Mouse (Mus musculus) 3134 (cell line): ENCODE measurements around the gene Uqcrc2.

Experiments used
- DNase-seq: peaks from one replicate; pipeline ENCODE4 v3.0.0-alpha.2; 2011; ENCODE audit warnings: low spot score; ENCODE audit not compliant: insufficient read length; ENCODE audit errors: extremely low read depth

Gene Uqcrc2

DNA sequence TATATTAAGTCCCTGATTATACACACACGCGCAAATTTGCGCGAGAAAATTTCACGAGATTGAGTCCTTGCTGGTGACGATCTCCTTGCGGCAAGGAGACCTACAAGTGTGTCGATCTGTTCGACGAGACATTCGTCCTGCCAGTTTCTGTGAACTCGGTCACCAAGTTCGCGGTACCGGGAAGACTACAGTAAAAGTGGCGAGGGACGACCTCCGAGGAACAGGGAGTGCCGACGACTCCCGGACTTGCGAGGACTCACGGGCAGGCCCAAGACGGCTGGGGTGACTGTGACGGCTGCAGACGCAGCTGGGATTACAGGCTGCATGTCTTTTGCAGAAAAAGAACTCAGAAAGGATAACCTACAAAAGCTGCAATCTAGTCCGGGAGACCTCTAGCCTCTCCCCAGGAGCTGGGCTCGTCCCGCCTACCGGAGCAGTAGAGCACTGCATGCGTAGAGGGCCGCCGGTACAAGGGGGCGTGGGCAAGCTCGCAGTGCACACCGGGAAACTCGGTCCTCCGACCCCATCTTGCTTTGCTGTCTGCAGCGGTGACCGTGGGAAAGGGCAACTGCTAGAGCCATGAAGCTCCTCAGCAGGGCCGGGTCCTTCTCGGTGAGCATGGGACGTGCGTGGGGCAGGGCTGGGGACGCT is at the start of gene Uqcrc2:
Uqcrc2 (plus strand) TSS at position 466 of the 651 bp plus-strand sequence.
- peak; percentile 89 for DNase-seq

DNA sequence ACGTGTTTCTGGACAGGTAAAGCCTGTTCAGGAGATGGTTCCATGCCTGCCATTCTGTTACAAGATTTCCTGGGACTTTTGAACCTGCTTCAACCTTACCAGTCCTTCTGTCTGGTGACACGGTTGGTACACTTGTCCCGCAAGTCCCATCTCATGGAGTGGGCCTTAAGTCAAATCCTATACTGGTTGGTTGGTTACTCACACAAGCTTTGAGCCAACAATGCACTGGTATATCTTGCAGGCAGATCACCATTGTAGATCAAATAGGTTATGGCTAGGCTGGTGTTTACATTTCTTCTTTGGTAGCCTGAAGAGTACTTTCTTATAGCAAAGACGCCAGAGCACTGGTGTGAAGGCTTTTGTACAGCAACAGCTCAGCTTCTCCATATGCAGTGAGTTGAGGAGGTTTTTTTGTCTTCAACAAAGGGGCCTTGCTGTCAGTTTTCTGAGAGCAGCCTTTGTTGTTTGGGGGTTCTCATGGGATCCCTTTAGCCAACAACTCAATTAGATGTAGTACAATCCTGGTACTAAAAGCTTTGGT is 37.7 kb upstream of the Uqcrc2 start:
- DNase-seq = no peak

- DNase-seq = no peak
Measured at GRCm38 (mm10) chr7:120597744-120598243, 37.2 kb upstream of the Uqcrc2 start.

DNA sequence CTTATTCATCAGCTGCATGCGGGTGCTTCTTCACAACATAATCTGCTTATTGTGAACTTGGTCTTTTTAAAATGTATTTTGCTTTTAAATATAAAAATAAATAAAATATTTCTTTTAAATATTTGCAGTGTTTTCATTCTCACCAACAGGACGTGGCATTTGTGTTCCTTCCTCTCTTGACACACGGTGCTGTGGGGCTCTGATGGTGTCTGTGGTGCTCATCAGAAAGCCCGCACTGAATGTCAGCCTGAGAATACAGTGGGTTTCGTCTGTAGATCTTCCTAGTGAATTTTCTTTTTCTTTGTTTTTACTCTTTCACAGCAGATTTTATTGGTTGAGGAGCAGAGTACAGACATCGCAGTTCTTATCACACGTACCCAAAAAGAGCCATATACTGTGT is 36.6 kb upstream of the Uqcrc2 start:
- no peak for DNase-seq

- no peak for DNase-seq
Measured at GRCm38 (mm10) chr7:120620075-120620771, 14.8 kb upstream of the Uqcrc2 start.

DNA sequence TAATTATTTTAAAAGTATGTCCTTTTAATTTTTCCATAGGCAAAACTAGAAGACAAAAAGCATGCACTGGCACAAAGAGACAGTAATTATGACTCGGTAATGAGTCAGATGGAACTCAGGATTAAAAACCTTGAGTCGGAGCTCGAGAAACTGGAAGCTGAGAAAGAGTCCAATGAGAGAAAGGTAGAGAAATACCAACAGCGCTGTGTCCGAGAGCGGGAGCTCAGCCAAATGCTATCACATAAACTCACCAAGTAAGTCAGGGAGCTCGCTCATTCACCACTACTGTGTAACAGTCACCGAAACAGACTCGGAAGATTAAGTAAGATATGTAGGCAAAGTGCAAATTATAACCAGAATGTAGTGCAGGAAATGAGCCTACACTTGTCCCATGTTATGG is 14.1 kb upstream of the Uqcrc2 start:
- DNase-seq = peak; percentile 30

DNA sequence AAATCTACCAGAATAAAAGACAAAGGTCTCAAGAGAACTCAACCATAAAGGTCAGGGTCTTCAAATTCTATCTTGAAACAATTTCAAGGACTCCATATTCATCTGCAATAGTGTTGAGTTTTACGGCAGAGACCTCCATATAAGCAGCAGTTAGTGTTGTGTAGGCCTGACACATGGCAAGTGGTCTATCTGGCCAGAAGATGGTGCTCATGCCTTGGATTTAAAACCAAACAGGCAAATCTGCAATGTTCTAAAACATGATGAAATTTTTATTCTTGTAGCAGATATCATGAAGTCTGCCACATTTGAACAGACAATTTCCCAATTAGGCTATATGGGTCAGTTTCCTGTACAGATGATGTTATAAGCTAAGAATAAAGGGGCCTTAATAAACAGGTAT is 2.5 kb upstream of the Uqcrc2 start:
- no peak for DNase-seq

DNA sequence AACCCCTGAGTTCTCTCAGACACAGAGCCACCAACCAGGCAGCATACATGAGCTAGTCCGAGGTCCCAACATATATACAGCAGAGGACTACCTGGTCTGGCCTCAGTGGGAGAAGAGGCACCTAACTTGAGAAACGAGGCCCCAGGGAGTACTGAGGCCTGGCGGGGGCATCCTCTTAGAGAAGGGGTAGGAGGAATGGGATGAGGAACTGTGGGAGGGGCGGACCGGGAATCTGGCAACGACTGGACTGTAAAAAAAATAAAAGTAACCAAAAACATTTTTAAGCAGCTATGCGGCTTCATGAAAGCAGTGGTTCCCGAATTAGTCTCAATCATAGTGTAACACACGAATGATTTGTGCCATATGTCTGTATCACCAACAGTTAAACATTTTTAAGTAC is 675 bp upstream of the Uqcrc2 start:
- DNase-seq = peak; percentile 12

GRCm38 (mm10) chr7:120635362-120635781 is 396 bp downstream of the Uqcrc2 start:
- DNase-seq = no peak

GRCm38 (mm10) chr7:120635821-120636220 is 845 bp downstream of the Uqcrc2 start:
- DNase-seq = no peak

DNA sequence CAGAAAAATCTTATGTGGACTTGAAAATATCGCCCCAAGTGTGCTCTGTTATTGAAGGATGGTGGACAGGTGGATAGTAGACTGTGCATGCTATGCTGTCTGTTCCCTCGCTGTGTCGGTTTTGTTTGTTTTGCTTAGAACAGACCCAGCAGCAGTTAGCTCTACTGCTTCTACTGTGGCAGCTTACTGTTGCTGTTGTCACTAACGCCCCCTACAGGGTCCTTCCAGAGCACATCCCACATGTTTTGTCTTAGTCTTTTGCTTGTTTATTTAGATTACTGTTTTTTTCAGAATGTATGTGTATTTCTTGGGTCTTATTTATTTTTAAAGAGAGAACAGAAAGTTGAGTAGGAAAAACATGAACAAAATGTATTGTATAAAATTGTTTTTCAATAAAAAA is 8.2 kb downstream of the Uqcrc2 start:
- DNase-seq = no peak

- DNase-seq = no peak
Measured at GRCm38 (mm10) chr7:120647849-120648248, 12.9 kb downstream of the Uqcrc2 start.

DNA sequence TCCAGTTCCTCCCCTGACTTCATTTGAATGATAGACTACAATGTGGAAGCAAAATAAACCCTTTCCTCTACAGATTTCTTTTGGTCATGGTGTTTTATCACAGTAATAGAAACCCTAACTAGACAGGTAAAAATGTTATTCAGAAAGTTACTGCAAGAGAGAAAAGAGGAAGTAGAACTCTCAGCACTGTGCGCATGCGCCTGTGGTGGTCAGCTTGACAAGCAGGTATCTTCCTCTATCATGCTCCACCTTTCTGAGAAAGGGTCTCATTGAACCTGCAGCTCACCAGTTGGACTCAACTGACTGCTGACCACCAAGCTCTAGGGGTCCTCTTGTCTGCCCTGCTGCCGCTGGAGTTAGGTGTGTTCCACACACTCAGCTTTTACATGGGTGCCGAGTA is 27.1 kb downstream of the Uqcrc2 start:
- no peak for DNase-seq

- peak; percentile 45 for DNase-seq
Measured at GRCm38 (mm10) chr7:120670153-120670875, 35.3 kb downstream of the Uqcrc2 start, which contains the start of gene Pdzd9. Gene Pdzd9, minus strand, starts transcription at chr7:120670343.

DNA sequence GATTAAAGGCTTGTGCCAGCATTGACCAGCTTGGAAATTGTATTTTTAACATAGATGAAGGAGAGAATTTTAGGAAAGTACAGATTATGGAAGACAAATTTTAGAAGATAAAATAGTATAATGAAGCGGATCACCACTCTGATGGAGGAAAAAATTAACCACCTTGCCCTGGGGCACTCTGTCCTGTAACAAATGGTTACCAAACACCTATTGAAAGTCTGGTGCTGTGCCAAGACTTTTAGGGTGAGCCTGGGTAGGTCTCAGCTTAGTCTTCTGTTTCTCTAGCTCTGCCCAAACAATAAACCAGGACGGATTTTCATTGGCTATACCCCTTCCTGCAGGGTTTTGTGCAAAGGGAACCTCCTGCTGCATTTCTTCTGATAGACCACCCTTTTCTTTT is 36.3 kb downstream of the Uqcrc2 start:
- DNase-seq = no peak

GRCm38 (mm10) chr7:120677001-120677643 is 42.1 kb downstream of the Uqcrc2 start, which contains the start of gene Mosmo:
Gene Mosmo, plus strand, starts transcription at chr7:120677618.
- peak; percentile 83 for DNase-seq

GRCm38 (mm10) chr7:120677764-120678531 is 43.0 kb downstream of the Uqcrc2 start:
- DNase-seq = peak; percentile 32

DNA sequence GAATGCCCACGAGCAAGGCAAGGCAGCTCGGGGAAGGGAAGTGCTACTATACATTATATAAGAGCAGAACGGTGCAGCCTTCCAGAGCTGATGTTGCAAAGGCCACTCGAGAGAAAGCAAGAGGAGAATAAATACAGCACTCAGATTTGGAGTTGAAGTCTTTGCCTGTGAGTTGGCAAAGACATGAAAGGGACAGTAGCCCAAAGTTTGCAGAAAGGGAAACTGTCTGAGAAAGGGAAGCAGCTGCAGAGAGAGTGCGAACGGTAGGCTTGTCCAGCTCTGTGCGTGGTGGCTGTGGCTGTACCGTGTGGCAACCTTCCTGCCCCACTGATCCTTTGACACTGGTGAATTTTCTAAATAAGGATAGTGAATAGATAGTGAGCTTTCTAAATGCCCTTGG is 44.0 kb downstream of the Uqcrc2 start:
- DNase-seq = no peak

DNA sequence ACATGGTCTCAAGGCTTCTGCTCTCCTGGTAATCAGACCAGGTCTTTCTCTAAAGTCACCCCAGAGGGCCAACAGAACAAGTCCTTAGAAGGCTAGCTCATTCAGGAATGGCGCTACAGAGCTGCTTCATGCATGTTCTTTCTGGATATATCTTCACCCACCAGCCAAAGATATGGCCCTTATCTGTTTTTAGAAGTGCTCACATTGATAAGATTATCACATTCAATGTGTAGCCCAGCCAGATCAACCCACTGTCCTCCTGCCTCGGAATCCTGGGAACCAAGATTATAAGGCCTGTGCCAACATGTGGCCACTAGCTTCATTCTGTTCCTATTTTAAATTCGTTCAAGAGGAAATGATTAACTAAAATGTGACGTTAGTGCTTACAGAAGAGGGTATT is 47.0 kb downstream of the Uqcrc2 start:
- DNase-seq = no peak

DNA sequence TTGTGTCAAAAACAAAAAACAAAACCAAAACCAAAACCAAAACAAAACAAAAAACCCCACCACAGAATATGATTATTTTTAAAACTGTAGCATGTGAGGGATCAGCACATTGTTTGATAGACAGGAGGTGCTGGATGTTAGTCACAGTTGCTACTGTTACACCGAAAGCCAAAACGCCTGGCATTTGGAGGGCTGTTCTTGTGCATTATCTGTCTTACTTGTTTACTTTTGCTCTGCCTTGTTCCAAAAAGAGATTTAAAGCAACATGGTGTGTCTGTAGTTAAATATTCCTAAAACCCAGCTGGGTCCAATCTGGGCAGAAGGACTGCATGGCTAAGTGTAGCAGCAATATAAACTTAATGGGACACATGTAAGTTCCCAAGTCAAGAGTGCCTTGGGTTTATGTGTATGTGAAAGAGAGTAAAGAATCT is 49.8 kb downstream of the Uqcrc2 start:
- DNase-seq = no peak
